Mouse (Mus musculus): Measurements from ENCODE around the gene Cbx4.
"Not testable (repeated sequence)": the region's sequence is repeated elsewhere in the genome, so short reads cannot be mapped to it uniquely, and the experiment has no call there.

Cbx4 gene

GRCm38 (mm10) chr11:119109415-119110071 is 23.5 kb upstream of the Cbx4 start:
- no peak for DNase-seq (ENCODE audit: low spot score in 2 of 2)

- DNase-seq (ENCODE audit: low spot score in 2 of 2): no peak
These were observed 22.7 kb upstream of the Cbx4 start for GRCm38 (mm10) chr11:119108573-119109263.

- no peak for DNase-seq (ENCODE audit: low spot score in 2 of 2)
These were observed 20.3 kb upstream of the Cbx4 start for GRCm38 (mm10) chr11:119106289-119106688.

- DNase-seq (ENCODE audit: low spot score in 2 of 2): no peak
These were observed 19.7 kb upstream of the Cbx4 start for GRCm38 (mm10) chr11:119105748-119106147.

GRCm38 (mm10) chr11:119105071-119105609 is 19.1 kb upstream of the Cbx4 start:
- no peak for DNase-seq (ENCODE audit: low spot score in 2 of 2)

- no peak for DNase-seq (ENCODE audit: low spot score in 2 of 2)
These were observed 18.0 kb upstream of the Cbx4 start for GRCm38 (mm10) chr11:119103991-119104390.

GRCm38 (mm10) chr11:119100355-119100754 is 14.3 kb upstream of the Cbx4 start:
- DNase-seq (ENCODE audit: low spot score in 2 of 2): not testable (repeated sequence)

- no peak for DNase-seq (ENCODE audit: low spot score in 2 of 2)
These were observed 12.2 kb upstream of the Cbx4 start for GRCm38 (mm10) chr11:119098202-119098601.

GRCm38 (mm10) chr11:119095441-119095840 is 9.4 kb upstream of the Cbx4 start:
- no peak for DNase-seq (ENCODE audit: low spot score in 2 of 2)

GRCm38 (mm10) chr11:119093322-119093721 is 7.3 kb upstream of the Cbx4 start:
- no peak for DNase-seq (ENCODE audit: low spot score in 2 of 2)

- no peak for DNase-seq (ENCODE audit: low spot score in 2 of 2)
These were observed 6.3 kb upstream of the Cbx4 start for GRCm38 (mm10) chr11:119092286-119092685.

GRCm38 (mm10) chr11:119091598-119091991 is 5.6 kb upstream of the Cbx4 start:
- peak in 1 of 2 experiments; percentile 44 for DNase-seq (ENCODE audit: low spot score in 2 of 2)

- no peak for DNase-seq (ENCODE audit: low spot score in 2 of 2)
These were observed 5.1 kb upstream of the Cbx4 start for GRCm38 (mm10) chr11:119090961-119091597.

GRCm38 (mm10) chr11:119090076-119090960 is 4.3 kb upstream of the Cbx4 start:
- DNase-seq (ENCODE audit: low spot score in 2 of 2): peak in 1 of 2 experiments; percentile 12

GRCm38 (mm10) chr11:119089235-119090075 is 3.4 kb upstream of the Cbx4 start:
- DNase-seq (ENCODE audit: low spot score in 2 of 2): peak in 1 of 2 experiments; percentile 32

- peak in 1 of 2 experiments; percentile 28 for DNase-seq (ENCODE audit: low spot score in 2 of 2)
These were observed 2.6 kb upstream of the Cbx4 start for GRCm38 (mm10) chr11:119088391-119089234.

- DNase-seq (ENCODE audit: low spot score in 2 of 2): peak in 1 of 2 experiments; percentile 18
These were observed 1.5 kb upstream of the Cbx4 start for GRCm38 (mm10) chr11:119087301-119088082.

- peak in 1 of 2 experiments; percentile 26 for DNase-seq (ENCODE audit: low spot score in 2 of 2)
These were observed 550 bp downstream of the Cbx4 start for GRCm38 (mm10) chr11:119085279-119086062.

Data from spleen, postnatal 14 days (tissue).